Mouse (Mus musculus) left cerebral cortex, adult 8-10 months (tissue): ENCODE results near the gene St6gal1. TPM values are rescaled to one million over a fixed set of nuclear protein-coding genes. Genes with fewer than 3 reads are reported as not detected.

Experiments used
- total RNA-seq, 4 experiments: library from RNA; stranded (reverse); gene quantifications; 2 replicates each; pipeline ENCODE4 v1.2.4; 2022

St6gal1 gene
- total RNA-seq, 4 experiments from 2014 or later: 14.9 to 20.4 (median 17.1) TPM

Other genes with a start within 250 kb of the St6gal1 start
- not detected for gene Kng2, start 195.3 kb upstream of the St6gal1 start, total RNA-seq
- gene Kng1, start 166.9 kb upstream of the St6gal1 start, total RNA-seq: not detected
- gene Eif4a2, start 117.3 kb upstream of the St6gal1 start, total RNA-seq: 100 to 1,000 TPM; 839 to 960 (median 920) TPM
- 1 to 10 TPM; 3.9 to 6.6 (median 5.4) TPM for gene Rfc4, start 97.0 kb upstream of the St6gal1 start, total RNA-seq
- not detected for gene Adipoq, start 78.2 kb upstream of the St6gal1 start, total RNA-seq
- gene Rtp1, start 204.4 kb downstream of the St6gal1 start, total RNA-seq: under 1 TPM; 0.26 to 0.44 (median 0.35) TPM